Mouse (Mus musculus) heart, adult 8-10 months (tissue): ENCODE measurements around the gene Bcl2l10. TPM values are rescaled to one million over a fixed set of nuclear protein-coding genes. Genes with fewer than 3 reads are reported as not detected.

ENCODE experiments used
- DNase-seq: peaks from one replicate; pipeline ENCODE4 v3.0.0; 2022; ENCODE audit warnings: low spot score
- total RNA-seq, 4 experiments: library from RNA; stranded (reverse); gene quantifications; 2 replicates each; pipeline ENCODE4 v1.2.4; 2022

Gene Bcl2l10
- not detected for total RNA-seq

GRCm38 (mm10) chr9:75347458-75347857, at the start of gene Bcl2l10:
TSS of gene Bcl2l10 (plus strand) at chr9:75347758.
- DNase-seq, result no peak

DNA sequence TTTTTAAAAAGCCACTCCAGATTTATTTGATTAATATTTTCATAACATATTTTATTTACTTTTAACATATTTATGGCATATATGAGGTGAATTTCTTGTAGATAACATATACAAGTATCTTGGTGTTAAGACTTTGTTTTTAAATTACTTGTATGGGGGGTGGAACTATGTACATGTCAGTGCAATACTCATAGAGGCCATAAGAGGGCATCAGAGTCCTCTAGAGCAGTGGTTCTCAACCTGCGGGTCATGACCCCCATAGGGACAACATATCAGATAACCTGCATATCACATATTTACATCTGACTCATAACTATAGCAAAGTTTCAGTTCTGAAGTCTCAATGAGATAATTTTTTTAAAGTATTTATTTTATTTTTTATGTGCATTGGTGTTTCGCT, 48.2 kb upstream of the Bcl2l10 start:
- no peak for DNase-seq

GRCm38 (mm10) chr9:75303033-75303432, 44.5 kb upstream of the Bcl2l10 start:
- DNase-seq, result no peak

DNA sequence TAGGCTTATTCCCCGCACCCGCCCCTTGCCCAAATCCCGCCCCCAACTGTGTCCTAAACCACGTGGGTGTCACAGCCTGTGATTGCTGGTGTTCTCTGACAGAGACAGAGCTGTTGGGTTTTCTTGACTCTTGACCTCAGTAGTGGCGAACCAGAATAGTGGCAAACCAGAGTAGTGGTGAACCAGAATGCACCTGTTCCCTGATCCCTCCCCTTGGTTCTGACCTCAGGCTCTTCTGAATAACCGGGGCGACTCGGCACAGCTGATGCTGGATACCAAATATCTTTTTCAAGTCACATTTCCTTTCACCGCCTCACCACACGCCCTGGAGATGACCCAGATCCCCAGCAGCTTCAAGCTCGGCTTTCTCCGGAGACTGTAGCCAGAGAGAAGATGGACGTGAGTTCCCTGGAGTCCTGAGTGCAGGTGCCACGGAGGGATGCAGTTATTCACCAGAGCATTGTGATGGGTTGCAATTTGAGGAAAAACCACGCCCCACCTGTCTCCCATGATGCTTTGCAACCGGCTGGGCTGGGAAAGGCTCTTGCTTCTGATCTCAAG, 43.8 kb upstream of the Bcl2l10 start:
- no peak for DNase-seq

DNA sequence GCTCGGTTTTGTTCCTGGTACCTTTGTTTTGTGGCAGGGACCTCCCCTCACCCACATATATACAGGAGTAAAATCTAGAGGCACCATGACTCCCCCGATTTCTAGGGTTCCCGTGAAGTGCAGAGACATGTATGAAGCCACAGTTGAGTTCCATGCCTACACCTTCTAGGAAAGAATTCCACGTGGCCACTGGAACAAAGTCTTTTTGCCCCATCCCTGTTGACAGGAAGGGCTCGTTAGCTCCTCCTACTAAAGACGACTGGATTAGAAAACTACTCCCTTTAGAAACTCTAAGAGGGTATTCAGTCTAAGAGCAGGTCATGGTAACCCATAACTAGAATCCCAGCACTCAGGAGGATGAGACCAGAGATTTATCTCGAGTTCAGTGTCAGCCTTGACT, 43.3 kb upstream of the Bcl2l10 start:
- no peak for DNase-seq

- DNase-seq, result no peak
These were observed 41.2 kb upstream of the Bcl2l10 start, which contains the start of gene Gnb5 for GRCm38 (mm10) chr9:75306126-75306898. TSS of gene Gnb5 (plus strand) at chr9:75306288.

- no peak for DNase-seq
These were observed 40.5 kb upstream of the Bcl2l10 start for GRCm38 (mm10) chr9:75307015-75307414.

DNA sequence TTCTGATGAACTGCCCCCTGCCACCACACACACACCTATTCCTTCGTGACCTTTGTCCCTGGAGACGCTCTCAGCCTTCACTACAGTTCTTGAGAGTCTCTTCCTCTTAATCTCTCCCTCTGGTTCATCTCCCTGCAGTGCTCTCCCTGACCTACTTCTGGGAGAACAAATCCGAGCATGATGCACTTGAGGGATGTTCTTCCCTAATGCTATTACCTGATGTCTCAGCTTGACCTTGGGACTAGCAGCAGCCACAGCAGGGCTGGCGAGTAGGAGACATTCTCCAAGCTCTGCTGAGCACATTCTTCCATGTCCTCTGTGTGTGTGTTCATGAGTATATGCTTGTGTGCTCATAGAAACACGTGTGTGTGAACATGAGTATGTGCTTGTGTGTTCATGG, 38.9 kb upstream of the Bcl2l10 start:
- no peak for DNase-seq

DNA sequence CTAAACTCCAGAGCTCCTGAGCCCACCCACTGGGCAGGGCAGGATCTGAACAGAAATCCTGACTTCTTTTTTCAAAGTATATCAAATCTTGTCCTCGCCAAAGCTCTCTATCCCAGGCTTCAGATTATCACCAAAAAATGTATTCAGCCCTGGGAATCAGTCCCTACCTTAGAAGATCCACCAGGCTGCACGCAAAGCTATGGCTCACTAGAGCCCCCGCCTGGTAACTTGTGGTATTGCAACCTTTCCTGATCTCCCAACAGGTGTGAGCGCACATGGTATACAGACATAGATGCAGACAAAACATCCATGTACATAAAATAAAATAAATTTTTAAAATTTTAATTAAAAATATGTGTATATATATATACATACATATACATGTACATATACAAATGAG, 35.5 kb upstream of the Bcl2l10 start:
- peak; percentile 55 for DNase-seq

DNA sequence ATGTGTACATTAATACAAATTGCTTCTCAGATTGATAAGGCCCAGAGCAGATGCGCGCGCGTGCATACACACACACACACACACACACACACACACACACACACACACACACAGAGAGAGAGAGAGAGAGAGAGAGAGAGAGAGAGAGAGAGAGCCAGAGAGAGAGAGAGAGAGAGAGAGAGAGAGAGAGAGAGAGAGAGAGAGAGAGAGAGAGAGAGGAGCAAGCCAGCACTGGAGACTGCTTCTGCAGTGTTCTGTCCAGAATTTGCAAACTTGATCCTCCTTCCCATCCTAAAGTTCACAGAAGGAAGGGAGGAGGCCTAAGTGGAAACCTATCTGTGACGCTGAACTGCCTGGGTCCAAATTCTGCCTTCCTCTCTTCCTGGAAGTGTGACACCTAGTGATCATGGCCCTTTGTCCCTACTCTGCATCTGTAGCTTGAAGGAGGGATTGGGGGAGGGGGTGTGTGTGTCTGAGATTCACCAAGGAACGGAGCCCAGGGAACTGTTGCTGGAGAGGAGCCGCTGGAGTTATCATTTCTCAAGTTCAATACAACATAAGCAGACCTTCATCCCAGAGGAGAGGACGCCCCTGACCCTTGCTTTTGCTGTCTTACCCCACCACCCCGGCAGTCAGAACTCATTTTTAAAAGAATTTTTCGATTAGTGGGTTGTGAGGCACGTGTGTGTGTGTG, 34.3 kb upstream of the Bcl2l10 start:
- no peak for DNase-seq

- peak; percentile 77 for DNase-seq
These were observed 33.6 kb upstream of the Bcl2l10 start for GRCm38 (mm10) chr9:75313832-75314516.

DNA sequence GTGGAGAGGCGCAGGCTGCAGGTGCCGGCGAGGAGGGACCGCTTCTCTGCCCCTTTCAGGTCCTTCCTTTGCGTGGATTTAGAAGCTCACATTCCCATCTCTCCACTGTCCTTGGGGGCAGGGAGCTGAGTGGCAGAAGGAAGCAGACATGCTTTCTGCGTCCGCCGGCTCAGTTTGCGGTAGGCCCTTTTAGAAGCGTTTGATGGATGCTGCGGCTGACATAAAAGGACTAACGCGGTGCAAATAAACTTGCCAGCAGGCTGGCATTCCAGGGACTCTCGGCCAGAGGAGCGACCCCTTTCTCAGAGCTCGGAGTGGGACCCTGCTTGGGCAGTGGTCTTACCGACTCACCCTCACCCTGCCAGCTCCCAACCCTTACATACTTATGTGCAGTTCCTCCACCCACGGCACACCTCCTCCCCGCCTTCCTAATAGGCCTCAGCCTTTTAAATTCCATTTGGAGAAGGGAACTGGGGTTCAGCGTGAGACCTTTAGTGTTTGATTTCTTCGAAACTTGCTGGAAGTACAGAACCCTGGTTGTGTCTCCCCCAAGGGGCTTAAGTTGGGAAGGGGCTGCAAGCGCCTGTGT, 32.9 kb upstream of the Bcl2l10 start:
- no peak for DNase-seq

DNA sequence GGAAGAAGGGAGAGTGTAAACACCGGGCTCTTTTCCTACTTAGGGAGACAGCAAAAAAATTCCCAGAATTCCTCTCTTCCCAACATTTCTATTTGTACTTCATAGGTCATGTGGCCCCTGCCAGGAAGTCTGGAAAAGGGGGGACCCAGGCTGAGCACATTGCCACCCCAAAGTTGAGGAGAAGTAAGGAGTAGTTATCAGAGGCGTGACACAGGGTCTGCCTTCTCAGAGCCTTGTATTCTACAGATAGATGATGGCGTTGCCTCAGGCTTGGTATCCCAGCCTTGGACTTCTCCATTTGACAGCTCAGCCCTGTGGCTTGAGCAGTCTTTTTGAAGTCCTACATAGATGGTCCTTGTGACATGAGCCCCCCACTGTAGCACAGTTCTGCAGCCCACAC, 32.3 kb upstream of the Bcl2l10 start:
- no peak for DNase-seq

GRCm38 (mm10) chr9:75316771-75317170, 30.8 kb upstream of the Bcl2l10 start:
- no peak for DNase-seq

DNA sequence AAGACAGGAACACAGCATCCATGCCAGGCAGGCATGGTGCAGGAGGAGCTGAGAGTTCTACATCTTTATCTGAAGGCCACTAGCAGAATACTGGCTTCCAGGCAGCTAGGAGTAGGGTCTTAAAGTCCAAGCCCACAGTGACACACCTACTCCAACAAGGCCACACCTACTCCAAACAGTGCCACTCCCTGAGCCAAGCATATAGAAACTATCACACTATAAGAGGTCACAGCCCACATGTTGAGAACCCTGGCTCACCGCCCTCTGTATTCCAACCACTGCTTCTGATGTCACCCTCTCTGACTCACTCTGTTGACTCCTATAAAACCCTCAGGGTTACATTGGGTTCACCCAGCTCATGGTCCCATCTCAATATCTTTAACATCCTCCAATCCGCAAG, 29.4 kb upstream of the Bcl2l10 start:
- no peak for DNase-seq

DNA sequence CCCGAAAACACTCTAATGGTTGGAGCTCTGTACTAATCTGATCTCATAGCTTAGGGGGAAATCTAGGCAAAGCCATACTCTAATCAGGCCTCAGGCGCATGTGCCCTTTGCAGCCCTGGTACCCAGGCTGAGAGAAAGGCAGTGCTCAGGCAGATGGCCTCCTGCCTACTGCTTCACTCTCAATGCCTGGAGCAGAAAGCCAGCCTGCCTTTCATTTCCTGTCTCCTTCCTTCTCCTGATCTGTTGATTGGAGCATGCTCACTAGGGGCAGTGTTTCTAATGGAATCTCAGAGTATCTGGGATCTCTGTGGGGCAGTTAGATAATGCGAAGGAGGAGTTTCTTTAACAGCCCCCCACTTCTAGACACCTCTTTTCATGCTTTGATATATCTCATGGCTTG, 28.2 kb upstream of the Bcl2l10 start:
- DNase-seq, result no peak

GRCm38 (mm10) chr9:75322099-75322885, 25.3 kb upstream of the Bcl2l10 start:
- DNase-seq, result no peak

DNA sequence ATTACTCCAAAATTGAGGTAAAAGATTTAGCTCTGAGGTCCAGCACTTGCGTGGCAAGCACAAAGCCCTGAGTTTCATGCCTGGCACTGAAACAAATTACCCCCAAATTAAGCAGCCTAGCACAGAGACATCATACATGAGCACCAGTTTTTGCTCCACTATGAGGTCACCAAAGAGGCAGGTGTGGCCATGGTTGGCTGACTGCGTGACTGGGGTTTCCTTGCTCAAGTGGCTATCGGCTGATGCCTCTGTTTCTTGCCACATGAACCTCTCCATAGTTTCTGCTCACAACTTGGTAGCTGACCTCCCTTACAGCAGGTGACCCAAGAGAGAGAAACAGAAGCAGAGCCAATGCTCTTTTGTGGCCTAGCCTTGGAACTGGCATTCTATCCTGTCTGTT, 19.5 kb upstream of the Bcl2l10 start:
- DNase-seq, result no peak

GRCm38 (mm10) chr9:75330821-75331220, 16.7 kb upstream of the Bcl2l10 start:
- no peak for DNase-seq

DNA sequence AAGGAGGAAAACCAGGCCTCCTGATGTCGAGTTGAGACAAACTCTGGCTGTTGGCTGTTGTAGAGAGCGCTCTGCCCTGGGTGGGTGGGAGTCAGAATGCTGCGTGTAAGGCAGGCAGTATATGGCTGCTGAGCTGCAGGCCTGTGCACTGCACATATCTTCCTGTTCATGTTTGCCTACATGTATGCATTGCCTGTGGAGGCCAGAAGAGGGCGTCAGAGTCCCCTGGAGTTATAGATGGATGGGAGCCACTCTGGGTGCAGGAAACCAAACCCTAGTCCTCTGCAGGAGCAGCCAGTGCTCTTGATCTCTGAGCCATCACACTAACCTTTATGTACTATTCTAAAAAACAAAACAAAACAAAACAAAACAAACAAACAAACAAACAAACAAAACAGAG, 13.1 kb upstream of the Bcl2l10 start:
- DNase-seq, result no peak

- no peak for DNase-seq
These were observed 9.5 kb upstream of the Bcl2l10 start for GRCm38 (mm10) chr9:75338016-75338415.
